Comparison of ENCODE assay signal across 21 mouse cellular contexts in genomic region chr17:23778447-23778846, GRCm38 (mm10). TPM values are rescaled to one million over a fixed set of nuclear protein-coding genes. Genes with fewer than 3 reads are reported as not detected.
"Had no signal": no experiment of that assay in that cellular context is flagged by ENCODE, and none has a peak within 500 bp of the region (broad histone marks: within the 10 kb centered on the region; RNA-seq: fewer than 3 reads in every experiment).

No protein-coding gene starts in this region.

- H3K9ac ChIP-seq: liver, embryonic 13.5 days; liver, embryonic 15.5 days; liver, postnatal 0 days; lung, embryonic 15.5 days; midbrain, embryonic 12.5 days; neural tube, embryonic 13.5 days; neural tube, embryonic 15.5 days had no signal

- ATAC-seq: liver, postnatal 0 days; midbrain, embryonic 16.5 days had no signal

- H3K27me3 ChIP-seq: lung, embryonic 15.5 days; midbrain, embryonic 12.5 days; neural tube, embryonic 13.5 days; neural tube, embryonic 15.5 days had no signal

- H3K4me2 ChIP-seq: liver, embryonic 11.5 days; liver, embryonic 13.5 days; liver, embryonic 15.5 days; lung, embryonic 15.5 days; midbrain, embryonic 12.5 days; neural tube, embryonic 13.5 days; neural tube, embryonic 15.5 days had no signal

- H3K4me3 ChIP-seq: liver, embryonic 13.5 days; liver, embryonic 15.5 days; lung, embryonic 15.5 days; midbrain, embryonic 10.5 days; midbrain, embryonic 12.5 days; myocyte; neural tube, embryonic 13.5 days; neural tube, embryonic 15.5 days had no signal

- H3K36me3 ChIP-seq: liver, embryonic 13.5 days; liver, embryonic 15.5 days; lung, embryonic 15.5 days; midbrain, embryonic 10.5 days; midbrain, embryonic 12.5 days had no signal

- H3K27ac ChIP-seq: liver, embryonic 13.5 days; liver, embryonic 15.5 days; lung, embryonic 15.5 days; midbrain, embryonic 10.5 days; midbrain, embryonic 12.5 days; neural tube, embryonic 13.5 days; neural tube, embryonic 15.5 days had no signal

- DNase-seq: liver, embryonic 13.5 days; liver, postnatal 0 days; midbrain, embryonic 14.5 days; retina, postnatal 1 day; right cerebral cortex, adult 18-20 months; right cerebral cortex, postnatal 25 days; right cerebral cortex, postnatal 4 days; spleen, adult 18-20 months; thymus, adult 18-20 months; thymus, postnatal 14 days; thymus, postnatal 36 days had no signal

- H3K9me3 ChIP-seq: liver, embryonic 13.5 days; liver, embryonic 15.5 days; lung, embryonic 15.5 days; midbrain, embryonic 10.5 days; midbrain, embryonic 12.5 days; neural tube, embryonic 13.5 days; neural tube, embryonic 15.5 days had no signal

- H3K4me1 ChIP-seq: lung, embryonic 15.5 days; midbrain, embryonic 12.5 days had no signal

RNA-seq across cellular contexts. Expression of gene Kremen2, which starts 32.8 kb away (rescaled TPM):
- total RNA-seq: megakaryocyte, adult 5-6 weeks had no signal
- polyA plus RNA-seq: liver, embryonic 15.5 days; liver, postnatal 0 days had no signal
